Mouse (Mus musculus): ENCODE results near the gene Rpa1. TPM values are rescaled to one million over a fixed set of nuclear protein-coding genes. Genes with fewer than 3 reads are reported as not detected.
"Not testable (repeated sequence)": the region's sequence is repeated elsewhere in the genome, so short reads cannot be mapped to it uniquely, and the experiment has no call there.

Rpa1 gene
- total and polyA plus RNA-seq, 2 experiments from 2014 or later: 62.9 to 118 TPM

GRCm38 (mm10) chr11:75304797-75305196 is 43.3 kb downstream of the Rpa1 start:
- DNase-seq (ENCODE audit: low spot score): no peak
- no peak for TF ChIP-seq CTCF (IDR thresholded peaks at IDR 0.05; ENCODE audit: low read depth)
- no peak for TF ChIP-seq EP300 (IDR thresholded peaks at IDR 0.05; ENCODE audit: low read depth)
- H3K27ac ChIP-seq (ENCODE audit: low read depth): no peak overlapping the region
- no peaks in the 10 kb centered on the region for H3K27me3 ChIP-seq (ENCODE audit: control insufficient read depth, insufficient read depth, low read length)
- H3K4me1 ChIP-seq (ENCODE audit: control insufficient read depth, insufficient read depth): no peaks in the 10 kb centered on the region
- H3K9ac ChIP-seq (replicated peaks; ENCODE audit: low read depth, low read length): no peak overlapping the region
- H3K4me3 ChIP-seq (ENCODE audit: low read depth, low read length): no peak overlapping the region
- no peak overlapping the region for H3K4me2 ChIP-seq (ENCODE audit: low read depth, low read length)
- ATAC-seq (ENCODE audit: insufficient read depth, low read depth): no peak
- H3K9me3 ChIP-seq (replicated peaks; ENCODE audit: control insufficient read depth, low read length): no peaks in the 10 kb centered on the region
- H3K36me3 ChIP-seq (replicated peaks; ENCODE audit: control insufficient read depth, insufficient read depth, low read length): peaks cover 96% of the 10 kb centered on the region
- 81% methylated on average over 9 of the region's 9 CpGs for WGBS

GRCm38 (mm10) chr11:75300954-75301353 is 47.2 kb downstream of the Rpa1 start:
- H3K4me3 ChIP-seq (ENCODE audit: low read depth, low read length): no peak overlapping the region
- ATAC-seq (ENCODE audit: insufficient read depth, low read depth) (no peak), DNase-seq (ENCODE audit: low spot score) (no peak)
- no peaks in the 10 kb centered on the region for H3K27me3 ChIP-seq (ENCODE audit: control insufficient read depth, insufficient read depth, low read length)
- H3K36me3 ChIP-seq (replicated peaks; ENCODE audit: control insufficient read depth, insufficient read depth, low read length): peaks cover 62% of the 10 kb centered on the region
- no peak overlapping the region for H3K9ac ChIP-seq (replicated peaks; ENCODE audit: low read depth, low read length)
- 63% methylated on average over 9 of the region's 9 CpGs for WGBS
- H3K9me3 ChIP-seq (replicated peaks; ENCODE audit: control insufficient read depth, low read length): no peaks in the 10 kb centered on the region
- TF ChIP-seq EP300 (IDR thresholded peaks at IDR 0.05; ENCODE audit: low read depth) (no peak), CTCF (IDR thresholded peaks at IDR 0.05; ENCODE audit: low read depth) (no peak)
- peaks cover 23% of the 10 kb centered on the region for H3K4me1 ChIP-seq (ENCODE audit: control insufficient read depth, insufficient read depth)
- no peak overlapping the region for H3K4me2 ChIP-seq (ENCODE audit: low read depth, low read length)
- H3K27ac ChIP-seq (ENCODE audit: low read depth): no peak overlapping the region

- H3K4me3 ChIP-seq (ENCODE audit: low read depth, low read length): no peak overlapping the region
- no peak overlapping the region for H3K9ac ChIP-seq (replicated peaks; ENCODE audit: low read depth, low read length)
- H3K27me3 ChIP-seq (ENCODE audit: control insufficient read depth, insufficient read depth, low read length): no peaks in the 10 kb centered on the region
- H3K4me1 ChIP-seq (ENCODE audit: control insufficient read depth, insufficient read depth): peaks cover 32% of the 10 kb centered on the region
- no peak overlapping the region for H3K27ac ChIP-seq (ENCODE audit: low read depth)
- DNase-seq (ENCODE audit: low spot score) (no peak), ATAC-seq (ENCODE audit: insufficient read depth, low read depth) (no peak)
- H3K36me3 ChIP-seq (replicated peaks; ENCODE audit: control insufficient read depth, insufficient read depth, low read length): peaks cover 50% of the 10 kb centered on the region
- 86% methylated on average over 10 of the region's 10 CpGs for WGBS
- no peak overlapping the region for H3K4me2 ChIP-seq (ENCODE audit: low read depth, low read length)
- no peak for TF ChIP-seq CTCF (IDR thresholded peaks at IDR 0.05; ENCODE audit: low read depth)
- TF ChIP-seq EP300 (IDR thresholded peaks at IDR 0.05; ENCODE audit: low read depth): no peak
- no peaks in the 10 kb centered on the region for H3K9me3 ChIP-seq (replicated peaks; ENCODE audit: control insufficient read depth, low read length)
Observed at GRCm38 (mm10) chr11:75299786-75300185, 48.3 kb downstream of the Rpa1 start.

DNA sequence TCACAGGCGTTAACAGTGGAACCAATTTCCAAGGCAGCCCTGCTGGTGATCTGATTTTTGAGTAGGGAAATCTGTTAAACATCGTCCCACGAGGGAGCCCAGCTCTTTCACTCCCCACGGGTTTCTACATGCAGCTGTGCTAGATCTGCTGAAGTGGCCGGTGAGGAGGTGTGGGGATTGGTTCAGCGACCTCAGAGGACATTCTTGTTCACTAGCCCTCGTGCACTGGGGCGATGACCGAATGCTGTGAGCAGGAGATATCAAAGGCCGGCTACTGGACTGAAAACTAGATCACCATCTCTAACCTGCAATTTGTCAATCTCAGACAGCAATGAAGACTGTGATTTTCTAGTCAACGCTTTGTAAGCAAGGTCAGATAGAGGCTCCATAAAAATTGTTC is 49.6 kb downstream of the Rpa1 start:
- 28% methylated on average over 11 of the region's 11 CpGs for WGBS
- Histone ChIP-seq H3K27me3 (ENCODE audit: control insufficient read depth, insufficient read depth, low read length) (no peaks in the 10 kb centered on the region), H3K27ac (ENCODE audit: low read depth) (peak overlapping the region; percentile 85), H3K4me1 (ENCODE audit: control insufficient read depth, insufficient read depth) (peaks cover 39% of the 10 kb centered on the region), H3K4me2 (ENCODE audit: low read depth, low read length) (no peak overlapping the region), H3K4me3 (ENCODE audit: low read depth, low read length) (no peak overlapping the region), H3K9me3 (replicated peaks; ENCODE audit: control insufficient read depth, low read length) (no peaks in the 10 kb centered on the region), H3K9ac (replicated peaks; ENCODE audit: low read depth, low read length) (no peak overlapping the region), H3K36me3 (replicated peaks; ENCODE audit: control insufficient read depth, insufficient read depth, low read length) (peaks cover 40% of the 10 kb centered on the region)
- no peak for TF ChIP-seq CTCF (IDR thresholded peaks at IDR 0.05; ENCODE audit: low read depth)
- no peak for TF ChIP-seq EP300 (IDR thresholded peaks at IDR 0.05; ENCODE audit: low read depth)
- ATAC-seq (ENCODE audit: insufficient read depth, low read depth): peak; percentile 24; the same call in 1 of the 2 replicates
- DNase-seq (ENCODE audit: low spot score): no peak

GRCm38 (mm10) chr11:75297631-75298030 is 50.5 kb downstream of the Rpa1 start:
- no peak overlapping the region for H3K9ac ChIP-seq (replicated peaks; ENCODE audit: low read depth, low read length)
- no peak overlapping the region for H3K4me3 ChIP-seq (ENCODE audit: low read depth, low read length)
- 0 out of 2 replicates have a peak, but pooled peaks have one; percentile 40 for ATAC-seq (ENCODE audit: insufficient read depth, low read depth)
- peaks cover 31% of the 10 kb centered on the region for H3K36me3 ChIP-seq (replicated peaks; ENCODE audit: control insufficient read depth, insufficient read depth, low read length)
- peak; percentile 76 for DNase-seq (ENCODE audit: low spot score)
- H3K4me2 ChIP-seq (ENCODE audit: low read depth, low read length): peak overlapping the region; percentile 28
- H3K27me3 ChIP-seq (ENCODE audit: control insufficient read depth, insufficient read depth, low read length): no peaks in the 10 kb centered on the region
- peak overlapping the region; percentile 85 for H3K27ac ChIP-seq (ENCODE audit: low read depth)
- no peaks in the 10 kb centered on the region for H3K9me3 ChIP-seq (replicated peaks; ENCODE audit: control insufficient read depth, low read length)
- 40% methylated on average over 9 of the region's 9 CpGs for WGBS
- H3K4me1 ChIP-seq (ENCODE audit: control insufficient read depth, insufficient read depth): peaks cover 46% of the 10 kb centered on the region
- TF ChIP-seq EP300 (IDR thresholded peaks at IDR 0.05; ENCODE audit: low read depth) (no peak), CTCF (IDR thresholded peaks at IDR 0.05; ENCODE audit: low read depth) (no peak)

DNA sequence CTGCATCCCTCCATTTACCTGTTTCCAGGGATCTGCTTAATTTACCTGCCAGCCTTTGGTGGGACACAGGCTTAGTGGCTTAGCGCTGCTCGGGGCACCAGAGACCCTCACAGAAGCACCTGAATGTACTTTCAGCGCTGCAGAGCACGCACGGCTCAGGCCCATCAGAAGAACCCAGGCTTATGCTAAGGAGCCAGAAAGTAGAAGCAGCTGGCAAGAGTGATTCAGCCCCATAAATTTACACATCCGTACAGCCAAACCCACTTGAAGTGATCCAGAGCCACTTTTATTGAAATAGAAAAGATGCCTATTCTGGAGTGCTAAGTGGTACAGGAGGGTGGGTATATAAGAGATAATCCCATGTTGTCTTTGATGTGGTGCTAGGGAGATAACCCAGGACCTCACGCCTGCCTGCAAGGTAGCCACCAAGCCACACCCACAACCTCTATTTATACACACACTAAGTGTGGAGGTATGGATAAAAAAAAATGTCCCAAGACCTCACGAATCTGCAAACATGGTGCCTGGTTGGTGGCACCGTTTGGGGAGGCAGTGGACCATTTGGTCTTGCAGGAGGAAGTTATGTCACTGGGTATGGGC is 51.6 kb downstream of the Rpa1 start:
- H3K4me2 ChIP-seq (ENCODE audit: low read depth, low read length): 0 out of 2 replicates have a peak overlapping the region, but pooled peaks have one; percentile 28
- peak overlapping the region; percentile 85 for H3K27ac ChIP-seq (ENCODE audit: low read depth)
- no peak for DNase-seq (ENCODE audit: low spot score)
- TF ChIP-seq EP300 (IDR thresholded peaks at IDR 0.05; ENCODE audit: low read depth) (no peak), CTCF (IDR thresholded peaks at IDR 0.05; ENCODE audit: low read depth) (no peak)
- H3K36me3 ChIP-seq (replicated peaks; ENCODE audit: control insufficient read depth, insufficient read depth, low read length): peaks cover 20% of the 10 kb centered on the region
- peaks cover 55% of the 10 kb centered on the region for H3K4me1 ChIP-seq (ENCODE audit: control insufficient read depth, insufficient read depth)
- no peaks in the 10 kb centered on the region for H3K27me3 ChIP-seq (ENCODE audit: control insufficient read depth, insufficient read depth, low read length)
- H3K4me3 ChIP-seq (ENCODE audit: low read depth, low read length): no peak overlapping the region
- 55% methylated on average over 9 of the region's 9 CpGs for WGBS
- no peaks in the 10 kb centered on the region for H3K9me3 ChIP-seq (replicated peaks; ENCODE audit: control insufficient read depth, low read length)
- H3K9ac ChIP-seq (replicated peaks; ENCODE audit: low read depth, low read length): no peak overlapping the region
- no peak for ATAC-seq (ENCODE audit: insufficient read depth, low read depth)

DNA sequence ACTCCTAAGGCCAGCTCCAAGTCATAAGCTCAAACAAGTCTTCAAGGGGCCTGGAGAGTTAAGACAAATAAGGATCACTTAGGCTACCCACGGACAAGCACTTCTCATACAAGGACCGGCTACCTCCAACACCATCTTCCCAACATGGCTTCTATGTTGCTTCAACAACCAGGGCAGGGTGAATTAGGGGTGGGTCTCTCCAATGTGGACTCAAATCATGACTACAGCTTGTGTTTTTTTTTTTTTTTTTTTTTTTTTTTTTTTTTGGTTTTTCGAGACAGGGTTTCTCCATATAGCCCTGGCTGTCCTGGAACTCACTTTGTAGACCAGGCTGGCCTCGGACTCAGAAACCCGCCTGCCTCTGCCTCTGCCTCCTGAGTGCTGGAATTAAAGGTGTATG is 52.6 kb downstream of the Rpa1 start:
- H3K4me2 ChIP-seq (ENCODE audit: low read depth, low read length); ATAC-seq (ENCODE audit: insufficient read depth, low read depth); H3K9me3 ChIP-seq (replicated peaks; ENCODE audit: control insufficient read depth, low read length); H3K4me3 ChIP-seq (ENCODE audit: low read depth, low read length); H3K27me3 ChIP-seq (ENCODE audit: control insufficient read depth, insufficient read depth, low read length); DNase-seq (ENCODE audit: low spot score); H3K9ac ChIP-seq (replicated peaks; ENCODE audit: low read depth, low read length): not testable (repeated sequence)
- H3K4me1 ChIP-seq (ENCODE audit: control insufficient read depth, insufficient read depth): peaks cover 55% of the 10 kb centered on the region
- peaks cover 10% of the 10 kb centered on the region for H3K36me3 ChIP-seq (replicated peaks; ENCODE audit: control insufficient read depth, insufficient read depth, low read length)
- WGBS: 91% methylated on average over 4 of the region's 5 CpGs
- H3K27ac ChIP-seq (ENCODE audit: low read depth): peak overlapping the region; percentile 88
